Mouse (Mus musculus): ENCODE results near the gene Sdr42e1. TPM values are rescaled to one million over a fixed set of nuclear protein-coding genes. Genes with fewer than 3 reads are reported as not detected.

Gene Sdr42e1
- 1 to 10 TPM; 1.2 TPM for total RNA-seq (2023)

DNA sequence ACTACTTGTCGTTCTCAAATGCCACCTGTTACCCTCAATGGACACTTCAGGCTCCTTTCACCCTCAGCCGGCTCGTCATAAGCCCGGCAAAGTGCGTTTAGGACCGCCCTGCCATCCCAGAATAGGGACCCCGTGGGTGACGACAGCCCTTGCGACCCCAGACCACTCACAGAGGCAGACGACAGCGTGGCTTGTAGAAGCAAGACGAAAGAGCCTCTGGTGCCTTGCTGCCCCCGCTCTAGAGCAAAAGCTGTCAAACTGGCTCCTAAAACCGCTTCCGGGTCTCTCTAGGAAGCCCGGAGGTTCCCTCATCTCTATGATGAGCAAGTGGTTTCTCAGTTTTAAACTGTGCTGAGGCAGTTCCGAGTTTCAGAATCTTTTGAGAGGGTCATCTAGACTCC, at the start of gene Sdr42e1:
Gene Sdr42e1 (minus strand): TSS at position 260 of the 401 bp plus-strand sequence.

DNA sequence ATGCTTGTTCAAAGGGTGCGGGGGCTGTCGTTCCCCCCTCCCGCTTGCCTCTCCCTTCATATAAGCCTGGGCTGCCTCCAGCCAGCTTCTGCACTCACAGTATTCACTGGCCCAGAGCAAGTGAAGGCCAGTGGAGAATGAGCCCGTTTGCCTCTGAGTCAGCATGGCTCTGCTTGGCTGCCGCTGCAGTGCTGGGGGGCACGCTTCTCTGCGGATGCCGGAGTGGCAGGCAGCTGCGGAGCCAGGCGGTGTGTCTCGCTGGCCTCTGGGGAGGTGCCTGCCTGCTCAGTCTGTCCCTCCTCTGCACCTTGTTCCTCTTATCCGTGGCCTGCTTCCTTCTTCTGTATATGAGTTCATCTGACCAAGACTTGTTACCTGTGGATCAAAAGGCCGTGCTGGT, 28.4 kb upstream of the Sdr42e1 start, which contains the start of gene Hsd17b2:
Gene Hsd17b2 (plus strand): TSS at position 46 of the 400 bp plus-strand sequence.

Other genes with a start within 250 kb of the Sdr42e1 start
- gene Plcg2, start 175.4 kb downstream of the Sdr42e1 start, total RNA-seq (2023), result 100 to 1,000 TPM; 185 to 191 TPM
- gene Hsd17b2, start 28.2 kb upstream of the Sdr42e1 start, total RNA-seq (2023), result under 1 TPM; 0.55 to 0.73 TPM
- gene Mphosph6, start 128.3 kb upstream of the Sdr42e1 start, total RNA-seq (2023), result 10 to 100 TPM in 1 of 2 experiments, 1 to 10 TPM in 1; 7.7 to 10.9 TPM

Data from neutrophil, adult 83 days (primary cell).